30 mouse cellular contexts compared by ENCODE assay signal in the genomic region with DNA sequence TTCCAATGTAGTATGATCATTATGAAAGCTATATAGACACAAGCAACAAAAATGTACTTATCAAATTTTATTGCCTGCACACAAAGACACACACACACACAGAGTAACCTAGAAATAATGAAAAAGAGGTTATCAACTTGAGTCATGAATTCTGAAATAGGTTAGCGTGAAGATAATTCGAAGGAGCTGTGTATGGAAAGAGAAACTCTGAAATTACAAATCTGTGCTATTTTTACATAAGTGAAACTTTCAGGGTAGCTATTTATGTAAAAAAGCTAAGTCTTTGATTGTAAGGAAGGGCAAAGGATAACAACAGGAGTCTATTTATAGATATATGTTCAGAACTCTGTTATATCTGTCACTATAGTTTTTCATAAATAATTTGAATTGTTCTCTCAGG.
"Had no signal": no experiment of that assay in that cellular context is flagged by ENCODE, and none has a peak within 500 bp of the region (broad histone marks: within the 10 kb centered on the region; RNA-seq: fewer than 3 reads in every experiment).

No protein-coding gene starts in this region.

- H3K9ac ChIP-seq: limb, embryonic 12.5 days; limb, embryonic 13.5 days; limb, embryonic 15.5 days; liver, embryonic 12.5 days; liver, embryonic 13.5 days; liver, embryonic 14.5 days; liver, embryonic 15.5 days; liver, postnatal 0 days; lung, embryonic 14.5 days; lung, embryonic 15.5 days; midbrain, embryonic 12.5 days; midbrain, embryonic 13.5 days; midbrain, embryonic 15.5 days; neural tube, embryonic 12.5 days had no signal

- H3K4me1 ChIP-seq: limb, embryonic 10.5 days; limb, embryonic 12.5 days; limb, embryonic 13.5 days; limb, embryonic 15.5 days; liver, embryonic 12.5 days; liver, embryonic 13.5 days; liver, embryonic 15.5 days; lung, embryonic 15.5 days; megakaryocyte, embryonic 14.5 days; midbrain, embryonic 10.5 days; midbrain, embryonic 12.5 days; midbrain, embryonic 13.5 days; midbrain, embryonic 15.5 days; neural tube, embryonic 12.5 days had no signal

- H3K27ac ChIP-seq: limb, embryonic 10.5 days; limb, embryonic 12.5 days; limb, embryonic 13.5 days; limb, embryonic 15.5 days; liver, embryonic 12.5 days; liver, embryonic 13.5 days; liver, embryonic 14.5 days; liver, embryonic 15.5 days; lung, embryonic 15.5 days; macrophage; midbrain, embryonic 10.5 days; midbrain, embryonic 12.5 days; midbrain, embryonic 13.5 days; midbrain, embryonic 15.5 days; neural tube, embryonic 12.5 days had no signal

- H3K27me3 ChIP-seq: limb, embryonic 12.5 days; limb, embryonic 13.5 days; limb, embryonic 15.5 days; liver, embryonic 12.5 days; liver, embryonic 13.5 days; liver, embryonic 15.5 days; lung, embryonic 15.5 days; megakaryocyte, embryonic 14.5 days; midbrain, embryonic 12.5 days; midbrain, embryonic 13.5 days; midbrain, embryonic 15.5 days; neural tube, embryonic 12.5 days had no signal

- H3K4me2 ChIP-seq: limb, embryonic 12.5 days; limb, embryonic 13.5 days; limb, embryonic 15.5 days; liver, embryonic 11.5 days; liver, embryonic 12.5 days; liver, embryonic 13.5 days; liver, embryonic 15.5 days; lung, embryonic 14.5 days; lung, embryonic 15.5 days; midbrain, embryonic 11.5 days; midbrain, embryonic 12.5 days; midbrain, embryonic 13.5 days; midbrain, embryonic 15.5 days; neural tube, embryonic 12.5 days had no signal

- DNase-seq: left cerebral cortex, postnatal 4 days; liver; liver, embryonic 13.5 days; liver, postnatal 0 days; lung, adult 18-20 months; lung, adult 2 months; lung, embryonic 14.5 days; lung, postnatal 10 days; lung, postnatal 14 days; lung, postnatal 36 days; lung, postnatal 4 days; midbrain, embryonic 14.5 days had no signal

- H3K4me3 ChIP-seq: limb, embryonic 10.5 days; limb, embryonic 12.5 days; limb, embryonic 13.5 days; limb, embryonic 15.5 days; liver, embryonic 12.5 days; liver, embryonic 13.5 days; liver, embryonic 15.5 days; lung, embryonic 15.5 days; megakaryocyte, embryonic 14.5 days; midbrain, embryonic 10.5 days; midbrain, embryonic 12.5 days; midbrain, embryonic 13.5 days; midbrain, embryonic 15.5 days; myocyte; neural tube, embryonic 12.5 days had no signal

- H3K9me3 ChIP-seq: limb, embryonic 10.5 days; limb, embryonic 12.5 days; limb, embryonic 13.5 days; limb, embryonic 15.5 days; liver, embryonic 12.5 days; liver, embryonic 13.5 days; liver, embryonic 15.5 days; lung, embryonic 15.5 days; megakaryocyte, embryonic 14.5 days; midbrain, embryonic 10.5 days; midbrain, embryonic 12.5 days; midbrain, embryonic 13.5 days; midbrain, embryonic 15.5 days; neural tube, embryonic 12.5 days had no signal

- H3K36me3 ChIP-seq: limb, embryonic 10.5 days; limb, embryonic 12.5 days; limb, embryonic 13.5 days; limb, embryonic 15.5 days; liver, embryonic 12.5 days; liver, embryonic 13.5 days; liver, embryonic 15.5 days; lung, embryonic 15.5 days; midbrain, embryonic 10.5 days; midbrain, embryonic 12.5 days; midbrain, embryonic 13.5 days; midbrain, embryonic 15.5 days; neural tube, embryonic 12.5 days had no signal
